Mouse (Mus musculus) kidney, adult 2 months (tissue): ENCODE results near the gene Cpne2. TPM values are rescaled to one million over a fixed set of nuclear protein-coding genes. Genes with fewer than 3 reads are reported as not detected.

ENCODE experiments used
- DNase-seq: peaks from one replicate; pipeline ENCODE4 v3.0.0; 2021
- H3K27ac ChIP-seq: fragments of 200-500 bp; 2 replicates; pipeline ENCODE4 v1.5.1; 2012; ENCODE audit warnings: low read depth, low read length, control low read depth, inconsistent platforms; ENCODE audit not compliant: insufficient read depth
- H3K27me3 ChIP-seq: fragments of 200-500 bp; replicated peaks from 2 replicates; pipeline ENCODE4 v1.6.1; 2012; ENCODE audit warnings: mild to moderate bottlenecking, moderate library complexity, low read length, inconsistent platforms; ENCODE audit not compliant: control insufficient read depth, insufficient read depth
- H3K36me3 ChIP-seq: fragments of 200-500 bp; 2 replicates; pipeline ENCODE4 v1.6.1; 2012; ENCODE audit warnings: mild to moderate bottlenecking, moderate library complexity, low read length, inconsistent platforms; ENCODE audit not compliant: control insufficient read depth, insufficient read depth
- H3K4me1 ChIP-seq: fragments of 200-500 bp; 2 replicates; pipeline ENCODE4 v1.6.1; 2011; ENCODE audit warnings: low read length; ENCODE audit not compliant: control insufficient read depth, insufficient read depth
- H3K4me3 ChIP-seq: fragments of 200-500 bp; 2 replicates; pipeline ENCODE4 v1.5.1; 2011; ENCODE audit warnings: mild to moderate bottlenecking, low read depth, low read length, control low read depth; ENCODE audit not compliant: insufficient read depth
- CTCF ChIP-seq: fragments of 200-500 bp; conservative IDR thresholded peaks from 2 replicates; pipeline ENCODE4 v1.5.1; 2011; ENCODE audit warnings: low read depth, mild to moderate bottlenecking, control low read depth, low read length, moderate library complexity, mixed read lengths; ENCODE audit not compliant: insufficient read depth, insufficient read length
- POLR2A ChIP-seq: fragments of 200-500 bp; IDR thresholded peaks from one replicate; pipeline ENCODE4 v1.6.1; 2011; ENCODE audit warnings: low read depth, low read length, control low read depth
- WGBS: fragments of 180-500 bp; shearing (Covaris S2); methylation state at CpG from one replicate; pipeline ENCODE4 v1.1.7; 2018; 5-methylcytosine and 5-hydroxymethylcytosine counted together
- polyA plus RNA-seq: library from polyadenylated mRNA; depleted of rRNA; stranded (reverse); fragments of >200 nt; gene quantifications from 2 replicates; pipeline ENCODE4 v1.2.3, GENCODE M21; 2012; rRNA removed

Cpne2 gene
- polyA plus RNA-seq, 1 experiment: 28.9 TPM

DNA sequence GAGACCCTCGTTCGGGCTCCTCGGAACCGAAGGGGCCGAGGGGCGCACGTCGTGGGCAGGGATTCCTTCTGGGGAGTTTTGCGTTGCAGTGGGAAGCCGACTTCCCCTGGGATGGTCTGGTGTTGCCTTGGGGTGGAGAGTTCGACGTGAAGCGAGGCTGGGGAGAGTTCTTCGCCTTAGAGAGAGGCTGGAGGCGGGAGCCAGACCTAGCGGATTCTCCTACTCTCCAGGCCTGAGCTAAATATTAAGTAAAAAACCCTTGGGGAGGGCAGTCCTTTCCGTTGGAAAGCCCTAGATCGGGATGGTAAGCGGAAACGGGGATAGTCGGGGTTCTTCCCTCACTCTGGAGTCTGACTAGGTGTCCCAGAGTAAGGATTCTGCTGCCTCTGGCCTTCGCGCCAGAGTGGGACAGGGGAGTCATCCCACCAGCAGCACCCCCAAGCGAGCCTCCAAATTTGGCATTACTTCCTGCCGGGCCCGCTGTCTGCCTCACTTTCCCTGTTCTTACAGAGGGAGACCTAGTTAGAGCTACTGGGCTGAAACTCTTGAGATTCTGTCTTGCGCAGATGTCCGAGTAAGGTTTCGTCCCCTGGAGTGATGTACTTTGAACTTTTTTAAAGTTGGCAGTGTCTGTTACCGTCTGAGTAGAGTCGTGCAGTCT lies 69.8 kb downstream of the Cpne2 start:
- Histone ChIP-seq H3K27ac (peak overlapping the region; percentile 79), H3K4me1 (peaks cover 8% of the 10 kb centered on the region; the same call in 1 of the 2 replicates), H3K4me3 (peak overlapping the region; percentile 86), H3K36me3 (no peaks in the 10 kb centered on the region), H3K27me3 (no peaks in the 10 kb centered on the region)
- DNase-seq: peak; percentile 81
- TF ChIP-seq POLR2A: no peak
- under 1% methylated on average over 31 of the region's 31 CpGs for WGBS

DNA sequence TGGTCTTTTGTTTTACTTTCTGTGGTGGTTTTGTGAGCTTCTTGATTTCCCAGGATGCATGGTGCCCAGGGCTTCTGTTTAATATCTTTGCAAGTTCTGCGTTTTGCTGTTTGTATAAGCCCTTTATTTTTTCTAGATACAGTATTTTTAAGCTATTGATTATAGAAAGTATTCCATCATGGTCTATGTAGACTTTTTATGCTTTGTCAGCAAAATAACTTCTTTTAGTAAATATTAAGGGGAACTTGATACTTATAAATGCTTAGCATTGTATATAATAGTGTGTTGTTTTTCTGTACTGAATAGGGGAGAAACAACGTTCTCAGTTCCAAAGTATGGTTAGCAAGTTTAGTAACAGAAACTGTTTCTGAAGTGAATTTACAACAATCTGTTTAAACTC lies 71.2 kb downstream of the Cpne2 start:
- Histone ChIP-seq H3K36me3 (no peaks in the 10 kb centered on the region), H3K27ac (no peak overlapping the region), H3K27me3 (no peaks in the 10 kb centered on the region), H3K4me3 (no peak overlapping the region), H3K4me1 (peaks cover 8% of the 10 kb centered on the region; the same call in 1 of the 2 replicates)
- DNase-seq: no peak
- TF ChIP-seq POLR2A (no peak), CTCF (no peak)
- 76% methylated on average over 2 of the region's 2 CpGs for WGBS

GRCm38 (mm10) chr8:94607064-94607463 lies 74.3 kb downstream of the Cpne2 start:
- no peak for TF ChIP-seq POLR2A
- TF ChIP-seq CTCF: 0 out of 2 replicates have a peak, but pooled peaks have one; percentile 3
- H3K36me3 ChIP-seq: no peaks in the 10 kb centered on the region
- H3K27ac ChIP-seq: no peak overlapping the region
- WGBS: 89% methylated on average over 5 of the region's 5 CpGs
- no peak overlapping the region for H3K4me3 ChIP-seq
- no peaks in the 10 kb centered on the region for H3K27me3 ChIP-seq
- peaks cover 2% of the 10 kb centered on the region; the same call in 1 of the 2 replicates for H3K4me1 ChIP-seq
- no peak for DNase-seq

Other genes with a start within 250 kb of the Cpne2 start
- 600 and 1,070 TPM in 2 replicates for gene Slc12a3, start 203.8 kb upstream of the Cpne2 start, polyA plus RNA-seq
- gene Herpud1, start 146.6 kb upstream of the Cpne2 start, polyA plus RNA-seq: 417 and 537 TPM in 2 replicates
- gene Nlrc5, start 98.6 kb upstream of the Cpne2 start, polyA plus RNA-seq: 4.0 and 6.6 TPM in 2 replicates
- gene Rspry1, start 68.9 kb downstream of the Cpne2 start, polyA plus RNA-seq: 11.5 TPM in 2 replicates
- gene Fam192a, start 69.0 kb downstream of the Cpne2 start, polyA plus RNA-seq: 18.2 and 20.9 TPM in 2 replicates
- gene Arl2bp, start 133.6 kb downstream of the Cpne2 start, polyA plus RNA-seq: 76.2 and 77.2 TPM in 2 replicates
- 160 and 166 TPM in 2 replicates for gene Pllp, start 163.3 kb downstream of the Cpne2 start, polyA plus RNA-seq
- gene Ccl22, start 212.6 kb downstream of the Cpne2 start, polyA plus RNA-seq: 0.87 and 3.7 TPM in 2 replicates
- gene Cx3cl1, start 239.0 kb downstream of the Cpne2 start, polyA plus RNA-seq: 148 and 169 TPM in 2 replicates